Mouse (Mus musculus) neutrophil, adult 83 days (primary cell): ENCODE results near the gene Tmem45a. TPM values are rescaled to one million over a fixed set of nuclear protein-coding genes. Genes with fewer than 3 reads are reported as not detected.

Experiments
- total RNA-seq, 2 experiments: library from RNA; stranded (reverse); gene quantifications; one replicate each; pipeline ENCODE4 v1.2.4; 2023

The Tmem45a gene
- not detected for total RNA-seq

GRCm38 (mm10) chr16:56885824-56886615 is at the start of gene Tmem45a:
Tmem45a (minus strand) TSS chr16:56886166.

GRCm38 (mm10) chr16:56928023-56928422 is 42.1 kb upstream of the Tmem45a start, which contains the start of gene Lnp1:
Lnp1 (minus strand) TSS chr16:56928061.

GRCm38 (mm10) chr16:56795481-56796139 is 90.4 kb downstream of the Tmem45a start, which contains the start of gene Adgrg7:
Adgrg7 (minus strand) TSS chr16:56795855.

Other genes starting within 250 kb of the Tmem45a start
- gene Tfg, start 168.7 kb downstream of the Tmem45a start, total RNA-seq = 10 to 100 TPM; 32.2 to 33.2 TPM
- 1 to 10 TPM; 1.2 to 2.3 TPM for gene Adgrg7, start 90.3 kb downstream of the Tmem45a start, total RNA-seq
- not detected for gene Lnp1, start 41.9 kb upstream of the Tmem45a start, total RNA-seq
- gene Tmem45a2, start 185.2 kb upstream of the Tmem45a start, total RNA-seq = 1 to 10 TPM; 2.3 to 2.5 TPM
- 10 to 100 TPM; 16.9 to 17.8 TPM for gene Tomm70a, start 235.5 kb upstream of the Tmem45a start, total RNA-seq